Mouse (Mus musculus) neural tube, embryonic 12.5 days (tissue): Measurements from ENCODE around the gene Ppt1. TPM values are rescaled to one million over a fixed set of nuclear protein-coding genes. Genes with fewer than 3 reads are reported as not detected.

Experiments
- ATAC-seq: fragments of 200-750 bp; cut with Nextera tagmentation; 2 replicates; pipeline ENCODE4 v1.8.0; 2017; ENCODE audit warnings: low read depth, mild to moderate bottlenecking, moderate TSS enrichment, moderate library complexity; ENCODE audit not compliant: low FRiP score
- H3K27ac ChIP-seq: fragments of 300-500 bp; sonication (generic); 2 replicates; pipeline ENCODE4 v1.5.1; 2016
- H3K27me3 ChIP-seq: fragments of 300-500 bp; sonication (generic); replicated peaks from 2 replicates; pipeline ENCODE4 v1.6.1; 2016; ENCODE audit warnings: mild to moderate bottlenecking
- H3K36me3 ChIP-seq: fragments of 300-500 bp; sonication (generic); 2 replicates; pipeline ENCODE4 v1.6.1; 2016; ENCODE audit warnings: mild to moderate bottlenecking
- H3K4me1 ChIP-seq: fragments of 300-500 bp; sonication (generic); 2 replicates; pipeline ENCODE4 v1.6.1; 2016
- H3K4me2 ChIP-seq: fragments of 300-500 bp; sonication (generic); replicated peaks from 2 replicates; pipeline ENCODE4 v1.6.1; 2016; ENCODE audit warnings: mild to moderate bottlenecking
- H3K4me3 ChIP-seq: fragments of 300-500 bp; sonication (generic); 2 replicates; pipeline ENCODE4 v1.5.1; 2016
- H3K9ac ChIP-seq: fragments of 300-500 bp; sonication (generic); 2 replicates; pipeline ENCODE4 v1.6.1; 2016; ENCODE audit warnings: mild to moderate bottlenecking
- H3K9me3 ChIP-seq: fragments of 300-500 bp; sonication (generic); 2 replicates; pipeline ENCODE4 v1.6.1; 2016; ENCODE audit warnings: mild to moderate bottlenecking
- WGBS: fragments of 180-500 bp; shearing (Covaris S2); methylation state at CpG from one replicate; pipeline ENCODE4 v1.1.7; 2016; 5-methylcytosine and 5-hydroxymethylcytosine counted together
- polyA plus RNA-seq: library from polyadenylated mRNA; unstranded; fragments of >200 nt; fragmentation: Nextera tagmentation; extraction: Ambion mirVana; gene quantifications from 2 replicates; pipeline ENCODE4 v1.2.1, GENCODE M21; 2016

The Ppt1 gene
- polyA plus RNA-seq, 1 experiment from 2014 or later = 72.9 TPM

GRCm38 (mm10) chr4:122890881-122891481 is 54.9 kb downstream of the Ppt1 start:
- no peak for ATAC-seq
- H3K9me3 ChIP-seq = no peaks in the 10 kb centered on the region
- no peak overlapping the region for H3K4me2 ChIP-seq
- H3K36me3 ChIP-seq = no peaks in the 10 kb centered on the region
- no peak overlapping the region for H3K9ac ChIP-seq
- WGBS = 11% methylated on average over 3 of the region's 3 CpGs
- H3K4me3 ChIP-seq = no peak overlapping the region
- peaks cover 3% of the 10 kb centered on the region; the same call in 1 of the 2 replicates for H3K4me1 ChIP-seq
- H3K27me3 ChIP-seq = no peaks in the 10 kb centered on the region
- H3K27ac ChIP-seq = no peak overlapping the region

- Histone ChIP-seq H3K4me1 (peaks cover 3% of the 10 kb centered on the region; the same call in 1 of the 2 replicates), H3K9me3 (no peaks in the 10 kb centered on the region), H3K4me2 (no peak overlapping the region), H3K27ac (no peak overlapping the region), H3K4me3 (no peak overlapping the region), H3K27me3 (no peaks in the 10 kb centered on the region), H3K9ac (no peak overlapping the region), H3K36me3 (no peaks in the 10 kb centered on the region)
- 15% methylated on average over 1 of the region's 1 CpGs for WGBS
- ATAC-seq = no peak
Observed at GRCm38 (mm10) chr4:122891597-122891996, 55.6 kb downstream of the Ppt1 start.

GRCm38 (mm10) chr4:122892157-122892556 is 56.1 kb downstream of the Ppt1 start:
- H3K9ac ChIP-seq = no peak overlapping the region
- H3K4me3 ChIP-seq = no peak overlapping the region
- peaks cover 3% of the 10 kb centered on the region; the same call in 1 of the 2 replicates for H3K4me1 ChIP-seq
- 82% methylated on average over 5 of the region's 5 CpGs for WGBS
- H3K4me2 ChIP-seq = no peak overlapping the region
- H3K27ac ChIP-seq = no peak overlapping the region
- no peaks in the 10 kb centered on the region for H3K9me3 ChIP-seq
- no peaks in the 10 kb centered on the region for H3K36me3 ChIP-seq
- no peaks in the 10 kb centered on the region for H3K27me3 ChIP-seq
- ATAC-seq = no peak

GRCm38 (mm10) chr4:122897750-122898149 is 61.7 kb downstream of the Ppt1 start:
- Histone ChIP-seq H3K36me3 (no peaks in the 10 kb centered on the region), H3K4me3 (no peak overlapping the region), H3K27ac (no peak overlapping the region), H3K9ac (no peak overlapping the region), H3K9me3 (no peaks in the 10 kb centered on the region), H3K4me1 (no peaks in the 10 kb centered on the region), H3K4me2 (no peak overlapping the region), H3K27me3 (no peaks in the 10 kb centered on the region)
- ATAC-seq = no peak
- WGBS = 88% methylated on average over 4 of the region's 4 CpGs

GRCm38 (mm10) chr4:122898313-122898712 is 62.3 kb downstream of the Ppt1 start:
- no peaks in the 10 kb centered on the region for H3K36me3 ChIP-seq
- H3K9me3 ChIP-seq = no peaks in the 10 kb centered on the region
- 21% methylated on average over 5 of the region's 5 CpGs for WGBS
- H3K9ac ChIP-seq = no peak overlapping the region
- ATAC-seq = no peak
- H3K4me3 ChIP-seq = no peak overlapping the region
- no peak overlapping the region for H3K27ac ChIP-seq
- no peak overlapping the region for H3K4me2 ChIP-seq
- H3K4me1 ChIP-seq = no peaks in the 10 kb centered on the region
- H3K27me3 ChIP-seq = no peaks in the 10 kb centered on the region

- no peak overlapping the region for H3K27ac ChIP-seq
- no peaks in the 10 kb centered on the region for H3K4me1 ChIP-seq
- no peaks in the 10 kb centered on the region for H3K9me3 ChIP-seq
- no peak overlapping the region for H3K4me3 ChIP-seq
- no peak for ATAC-seq
- no peaks in the 10 kb centered on the region for H3K27me3 ChIP-seq
- H3K4me2 ChIP-seq = no peak overlapping the region
- 26% methylated on average over 6 of the region's 6 CpGs for WGBS
- no peak overlapping the region for H3K9ac ChIP-seq
- no peaks in the 10 kb centered on the region for H3K36me3 ChIP-seq
Observed at GRCm38 (mm10) chr4:122902156-122902555, 66.1 kb downstream of the Ppt1 start.

- Histone ChIP-seq H3K4me3 (no peak overlapping the region), H3K9me3 (no peaks in the 10 kb centered on the region), H3K9ac (no peak overlapping the region), H3K4me2 (no peak overlapping the region), H3K27me3 (no peaks in the 10 kb centered on the region), H3K36me3 (no peaks in the 10 kb centered on the region), H3K27ac (no peak overlapping the region), H3K4me1 (no peaks in the 10 kb centered on the region)
- no peak for ATAC-seq
- 90% methylated on average over 3 of the region's 3 CpGs for WGBS
Observed at GRCm38 (mm10) chr4:122903709-122904108, 67.7 kb downstream of the Ppt1 start.

- H3K9me3 ChIP-seq = no peaks in the 10 kb centered on the region
- no peak overlapping the region for H3K4me3 ChIP-seq
- H3K27me3 ChIP-seq = no peaks in the 10 kb centered on the region
- H3K4me2 ChIP-seq = no peak overlapping the region
- H3K4me1 ChIP-seq = no peaks in the 10 kb centered on the region
- no peak for ATAC-seq
- H3K36me3 ChIP-seq = no peaks in the 10 kb centered on the region
- H3K27ac ChIP-seq = no peak overlapping the region
- WGBS = 84% methylated on average over 10 of the region's 10 CpGs
- no peak overlapping the region for H3K9ac ChIP-seq
Observed at GRCm38 (mm10) chr4:122905359-122905758, 69.3 kb downstream of the Ppt1 start.

Other genes starting within 250 kb of the Ppt1 start
- gene 9530002B09Rik, start 147.0 kb upstream of the Ppt1 start, polyA plus RNA-seq = not detected in 2 replicates
- gene Cap1, start 49.8 kb downstream of the Ppt1 start, polyA plus RNA-seq = 34.7 and 59.7 TPM in 2 replicates
- gene Mfsd2a, start 124.9 kb downstream of the Ppt1 start, polyA plus RNA-seq = 21.4 and 22.0 TPM in 2 replicates
- gene Mycl, start 159.4 kb downstream of the Ppt1 start, polyA plus RNA-seq = 123 and 125 TPM in 2 replicates
- 26.6 and 29.7 TPM in 2 replicates for gene Trit1, start 180.4 kb downstream of the Ppt1 start, polyA plus RNA-seq